Mouse (Mus musculus): ENCODE data around the gene Nubp1.

Gene Nubp1

GRCm38 (mm10) chr16:10416866-10417265 lies 5.1 kb downstream of the Nubp1 start:
- no peak for DNase-seq (ENCODE audit: low read depth, low spot score)

GRCm38 (mm10) chr16:10417723-10418259 lies 6.0 kb downstream of the Nubp1 start:
- DNase-seq (ENCODE audit: low read depth, low spot score): no peak

- DNase-seq (ENCODE audit: low read depth, low spot score): no peak
Measured at GRCm38 (mm10) chr16:10420447-10421054, 8.8 kb downstream of the Nubp1 start.

DNA sequence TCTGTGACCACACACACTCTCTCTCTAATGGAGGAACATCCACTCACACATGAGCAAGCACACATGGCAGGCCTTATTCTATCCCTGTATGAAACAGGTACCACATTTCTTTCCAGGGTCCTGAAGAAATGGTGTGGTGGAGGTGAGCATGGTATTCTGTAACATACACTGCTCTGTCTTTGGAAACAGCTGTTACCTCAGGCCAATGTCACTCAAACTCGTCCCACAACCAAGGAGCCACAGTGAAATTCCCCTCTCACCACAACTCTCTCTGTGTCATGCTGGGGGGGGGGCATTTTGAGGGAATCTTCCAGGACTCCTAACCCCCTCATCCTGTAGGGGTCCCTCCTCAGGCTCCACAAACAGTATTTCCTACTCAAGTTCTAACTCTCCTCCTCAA lies 20.2 kb downstream of the Nubp1 start:
- no peak for DNase-seq (ENCODE audit: low read depth, low spot score)

DNA sequence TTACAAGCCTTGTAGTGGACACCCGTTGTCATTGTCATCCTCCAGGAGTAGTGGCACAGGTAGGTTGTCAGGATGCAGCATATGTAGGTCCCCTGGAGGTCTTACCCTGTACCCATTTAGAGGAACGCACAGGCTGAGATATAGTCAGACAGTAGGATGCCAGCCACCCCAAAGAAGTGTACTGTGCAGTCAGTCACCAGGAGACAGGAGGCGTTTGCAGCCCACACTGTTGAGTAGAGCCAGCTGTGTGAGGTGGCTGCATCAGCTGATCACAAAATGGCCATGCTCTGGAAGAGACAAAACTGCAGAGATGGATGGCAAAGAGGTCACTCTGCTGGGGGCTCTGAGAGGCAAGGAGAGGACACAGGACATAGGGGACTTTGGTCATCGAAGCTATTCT lies 20.6 kb downstream of the Nubp1 start:
- DNase-seq (ENCODE audit: low read depth, low spot score): no peak

GRCm38 (mm10) chr16:10433344-10433743 lies 21.6 kb downstream of the Nubp1 start:
- no peak for DNase-seq (ENCODE audit: low read depth, low spot score)

GRCm38 (mm10) chr16:10436166-10436565 lies 24.4 kb downstream of the Nubp1 start:
- no peak for DNase-seq (ENCODE audit: low read depth, low spot score)

GRCm38 (mm10) chr16:10438055-10438454 lies 26.3 kb downstream of the Nubp1 start:
- no peak for DNase-seq (ENCODE audit: low read depth, low spot score)

- no peak for DNase-seq (ENCODE audit: low read depth, low spot score)
Measured at GRCm38 (mm10) chr16:10441328-10441727, 29.6 kb downstream of the Nubp1 start.

DNA sequence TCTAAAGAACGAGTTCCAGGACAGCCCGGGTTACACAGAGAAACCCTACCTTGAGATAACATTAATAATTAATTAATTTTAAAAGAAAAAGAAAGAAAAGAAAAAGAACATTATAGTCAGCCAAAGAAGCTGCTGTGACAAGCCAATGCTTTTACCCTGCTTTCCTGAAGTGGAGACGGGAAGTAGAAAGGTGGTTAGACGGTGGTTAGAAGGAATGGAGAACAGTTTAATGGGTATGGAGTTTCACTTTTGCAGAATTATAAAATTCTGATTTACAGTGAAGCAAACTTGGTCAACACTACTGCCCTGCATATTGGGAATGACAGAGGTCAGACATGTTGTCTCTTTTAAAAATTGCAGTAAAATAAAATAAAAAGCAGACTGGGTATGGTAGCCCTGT lies 30.0 kb downstream of the Nubp1 start:
- DNase-seq (ENCODE audit: low read depth, low spot score): no peak

DNA sequence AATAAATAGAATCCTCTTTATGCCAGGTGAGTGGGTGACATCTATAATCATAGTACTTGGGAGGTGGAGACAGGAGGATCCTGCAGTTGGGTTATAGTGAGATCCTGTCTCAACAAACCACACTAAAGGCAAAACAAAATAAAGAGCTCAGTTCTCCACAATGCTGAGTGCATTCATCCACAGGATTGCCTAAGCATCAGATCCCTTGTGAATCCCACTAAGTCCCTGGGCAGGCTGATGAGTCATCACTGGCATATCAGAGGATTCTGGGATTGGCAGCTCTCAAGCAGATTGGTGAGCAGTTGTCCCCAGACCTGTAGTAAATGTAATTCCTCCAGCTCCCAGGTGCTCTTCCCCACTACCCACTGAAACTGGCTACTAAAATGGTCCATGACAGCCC lies 32.0 kb downstream of the Nubp1 start:
- no peak for DNase-seq (ENCODE audit: low read depth, low spot score)

GRCm38 (mm10) chr16:10446573-10447263 lies 35.0 kb downstream of the Nubp1 start:
- peak; percentile 37 for DNase-seq (ENCODE audit: low read depth, low spot score)

DNA sequence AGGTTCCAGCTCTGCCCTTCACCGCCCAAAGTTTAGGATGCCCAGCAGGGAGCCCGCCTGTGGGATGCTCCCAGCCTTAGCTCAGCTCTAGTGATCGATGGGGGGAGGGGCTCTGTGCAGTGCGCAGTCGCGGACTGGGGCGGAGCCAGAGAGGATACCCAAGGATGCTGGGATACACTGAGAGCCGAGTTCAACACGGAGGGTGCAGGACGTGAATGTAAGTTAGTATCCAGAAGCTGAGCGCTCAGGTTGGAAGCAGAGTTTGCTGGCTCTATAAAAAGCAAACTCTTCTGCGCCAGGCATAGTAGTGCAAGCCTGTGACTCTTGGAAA lies 35.5 kb downstream of the Nubp1 start, which contains the start of gene Tvp23a:
TSS of gene Tvp23a (minus strand) at position 99 of the 331 bp plus-strand sequence.
- DNase-seq (ENCODE audit: low read depth, low spot score): peak; percentile 91

GRCm38 (mm10) chr16:10447781-10448180 lies 36.0 kb downstream of the Nubp1 start:
- DNase-seq (ENCODE audit: low read depth, low spot score): no peak

DNA sequence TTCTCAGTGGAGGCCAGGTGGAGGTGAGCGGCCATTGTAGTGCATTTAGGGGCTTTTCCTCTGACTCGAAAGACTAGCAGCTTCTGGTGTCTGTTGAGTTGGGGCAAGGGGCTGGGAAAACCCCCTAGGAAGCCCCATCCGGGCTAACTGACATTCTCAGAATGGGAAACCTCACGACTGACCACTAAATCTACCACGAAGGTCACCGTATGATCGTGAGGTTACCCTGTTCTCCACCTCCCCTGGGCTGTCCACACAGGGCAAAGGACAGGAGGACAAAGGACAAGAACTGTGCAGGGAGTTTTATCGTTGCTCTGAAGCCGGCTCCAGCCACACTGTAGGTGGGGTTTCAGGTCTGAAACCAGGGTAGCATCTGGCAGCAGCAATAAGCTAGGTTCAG lies 37.2 kb downstream of the Nubp1 start:
- DNase-seq (ENCODE audit: low read depth, low spot score): no peak

- DNase-seq (ENCODE audit: low read depth, low spot score): no peak
Measured at GRCm38 (mm10) chr16:10451906-10452305, 40.2 kb downstream of the Nubp1 start.

DNA sequence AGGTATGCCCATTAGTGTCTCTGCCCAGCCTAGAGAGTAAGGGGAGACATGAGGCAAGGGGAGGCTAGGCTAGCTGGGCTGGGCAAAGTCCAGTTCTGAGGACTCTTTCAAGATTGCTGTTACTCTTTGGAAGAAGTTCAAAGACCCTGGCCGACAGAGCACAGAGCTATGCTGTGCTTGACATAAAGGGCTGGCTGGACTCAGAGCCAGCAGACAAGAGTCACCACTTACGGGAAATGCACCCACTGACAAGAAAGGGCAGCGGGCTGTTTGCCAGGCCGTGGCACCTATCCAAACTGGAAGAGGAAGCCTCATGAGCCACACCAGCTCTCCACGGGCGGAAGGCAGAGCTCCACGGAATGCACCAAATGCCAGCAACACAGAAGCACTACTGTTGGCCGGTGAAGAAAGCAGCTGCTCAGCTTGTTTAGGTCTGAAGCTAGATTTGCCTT lies 40.7 kb downstream of the Nubp1 start:
- DNase-seq (ENCODE audit: low read depth, low spot score): no peak

- DNase-seq (ENCODE audit: low read depth, low spot score): peak; percentile 13
Measured at GRCm38 (mm10) chr16:10453872-10454582, 42.3 kb downstream of the Nubp1 start.

DNA sequence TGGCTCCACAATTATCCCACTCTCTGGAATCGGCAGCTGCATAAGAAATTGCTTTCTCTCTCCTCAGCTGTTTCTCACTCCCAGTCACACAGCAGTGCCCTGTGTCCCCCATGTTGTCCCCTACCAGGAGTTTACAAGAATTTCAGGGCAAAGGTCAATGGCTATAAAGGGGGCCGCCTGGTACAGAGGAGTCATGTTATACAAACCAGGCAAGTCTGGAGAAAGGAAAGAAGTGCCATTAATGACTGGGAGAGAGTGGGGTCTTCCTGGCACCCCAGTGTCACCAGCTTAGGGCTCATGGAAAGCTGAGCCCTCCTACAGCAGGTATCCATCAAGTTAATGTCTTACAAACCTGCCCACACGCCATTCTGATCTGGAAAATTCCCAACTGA lies 42.8 kb downstream of the Nubp1 start:
- DNase-seq (ENCODE audit: low read depth, low spot score): peak; percentile 49

- no peak for DNase-seq (ENCODE audit: low read depth, low spot score)
Measured at GRCm38 (mm10) chr16:10460188-10460587, 48.4 kb downstream of the Nubp1 start.

GRCm38 (mm10) chr16:10461178-10461577 lies 49.4 kb downstream of the Nubp1 start:
- no peak for DNase-seq (ENCODE audit: low read depth, low spot score)

DNA sequence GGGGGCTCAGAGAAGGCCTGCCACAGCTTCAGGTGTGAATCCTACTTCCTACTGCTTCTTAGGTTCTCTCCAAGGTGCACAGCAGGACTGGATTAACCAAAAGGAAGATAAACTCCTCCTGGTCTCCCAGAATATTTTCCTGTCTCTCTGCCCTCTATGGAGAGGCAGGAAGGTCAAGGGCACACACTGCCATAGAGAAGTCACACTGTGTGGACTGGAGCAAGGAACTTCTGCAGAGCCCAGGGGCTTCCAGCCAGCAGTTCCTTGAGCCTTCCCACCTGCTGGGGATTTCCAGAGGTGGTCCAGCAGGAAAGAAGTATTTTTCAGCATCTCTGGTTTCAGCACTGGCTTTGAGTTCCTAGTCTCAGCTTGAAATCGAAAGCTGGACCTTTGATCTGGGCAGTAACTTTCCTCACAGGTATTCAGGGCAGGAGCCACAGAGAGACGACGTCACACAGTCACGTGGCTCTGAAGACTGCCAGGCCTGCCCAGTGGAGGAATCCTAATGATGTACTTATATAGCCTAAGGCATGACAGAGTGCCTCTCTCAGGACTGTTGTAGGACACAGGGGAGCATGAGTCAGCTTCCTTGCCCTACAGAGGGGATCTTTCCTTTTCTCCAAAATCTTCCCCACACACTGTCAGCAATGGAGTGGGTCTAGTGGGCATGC lies 53.4 kb downstream of the Nubp1 start:
- DNase-seq (ENCODE audit: low read depth, low spot score): no peak

All from mesoderm, embryonic 11.5 days (tissue).